Mouse (Mus musculus): ENCODE results near the gene Ipo11. TPM values are rescaled to one million over a fixed set of nuclear protein-coding genes. Genes with fewer than 3 reads are reported as not detected.

Gene Ipo11
- polyA plus RNA-seq, 1 experiment from 2014 or later = 12.0 TPM

- Histone ChIP-seq H3K27ac (ENCODE audit: low read depth, low read length) (no peak overlapping the region), H3K4me1 (replicated peaks; ENCODE audit: control insufficient read depth, insufficient read depth, low read length) (no peaks in the 10 kb centered on the region), H3K9ac (ENCODE audit: low read depth, low read length) (no peak overlapping the region), H3K4me3 (ENCODE audit: low read depth, low read length) (no peak overlapping the region), H3K9me3 (ENCODE audit: control insufficient read depth) (no peaks in the 10 kb centered on the region), H3K27me3 (replicated peaks; ENCODE audit: control insufficient read depth, insufficient read depth, low read length) (no peaks in the 10 kb centered on the region), H3K4me2 (replicated peaks; ENCODE audit: low read depth) (no peak overlapping the region), H3K36me3 (ENCODE audit: control insufficient read depth, insufficient read depth) (peaks cover 4% of the 10 kb centered on the region; the same call in 1 of the 2 replicates)
- TF ChIP-seq CTCF (IDR thresholded peaks at IDR 0.05; ENCODE audit: low read depth) = no peak
- ATAC-seq = no peak
- WGBS = 90% methylated on average over 5 of the region's 5 CpGs
Observed at GRCm38 (mm10) chr13:106817066-106817465, 119.7 kb downstream of the Ipo11 start.

GRCm38 (mm10) chr13:106813519-106813918 lies 123.2 kb downstream of the Ipo11 start:
- Histone ChIP-seq H3K27ac (ENCODE audit: low read depth, low read length) (no peak overlapping the region), H3K4me1 (replicated peaks; ENCODE audit: control insufficient read depth, insufficient read depth, low read length) (no peaks in the 10 kb centered on the region), H3K36me3 (ENCODE audit: control insufficient read depth, insufficient read depth) (peaks cover 8% of the 10 kb centered on the region), H3K9ac (ENCODE audit: low read depth, low read length) (no peak overlapping the region), H3K9me3 (ENCODE audit: control insufficient read depth) (no peaks in the 10 kb centered on the region), H3K4me3 (ENCODE audit: low read depth, low read length) (no peak overlapping the region), H3K4me2 (replicated peaks; ENCODE audit: low read depth) (no peak overlapping the region), H3K27me3 (replicated peaks; ENCODE audit: control insufficient read depth, insufficient read depth, low read length) (no peaks in the 10 kb centered on the region)
- no peak for TF ChIP-seq CTCF (IDR thresholded peaks at IDR 0.05; ENCODE audit: low read depth)
- ATAC-seq = no peak
- WGBS = 81% methylated on average over 4 of the region's 4 CpGs

- Histone ChIP-seq H3K36me3 (ENCODE audit: control insufficient read depth, insufficient read depth) (peaks cover 8% of the 10 kb centered on the region), H3K27ac (ENCODE audit: low read depth, low read length) (no peak overlapping the region), H3K9ac (ENCODE audit: low read depth, low read length) (no peak overlapping the region), H3K27me3 (replicated peaks; ENCODE audit: control insufficient read depth, insufficient read depth, low read length) (no peaks in the 10 kb centered on the region), H3K9me3 (ENCODE audit: control insufficient read depth) (no peaks in the 10 kb centered on the region), H3K4me2 (replicated peaks; ENCODE audit: low read depth) (no peak overlapping the region), H3K4me1 (replicated peaks; ENCODE audit: control insufficient read depth, insufficient read depth, low read length) (no peaks in the 10 kb centered on the region), H3K4me3 (ENCODE audit: low read depth, low read length) (no peak overlapping the region)
- no peak for ATAC-seq
- TF ChIP-seq CTCF (IDR thresholded peaks at IDR 0.05; ENCODE audit: low read depth) = no peak
- WGBS = 87% methylated on average over 9 of the region's 9 CpGs
Observed at GRCm38 (mm10) chr13:106813087-106813486, 123.7 kb downstream of the Ipo11 start.

- no peak for ATAC-seq
- 95% methylated on average over 7 of the region's 7 CpGs for WGBS
- no peaks in the 10 kb centered on the region for H3K27me3 ChIP-seq (replicated peaks; ENCODE audit: control insufficient read depth, insufficient read depth, low read length)
- H3K36me3 ChIP-seq (ENCODE audit: control insufficient read depth, insufficient read depth) = peaks cover 8% of the 10 kb centered on the region
- no peaks in the 10 kb centered on the region for H3K9me3 ChIP-seq (ENCODE audit: control insufficient read depth)
- H3K9ac ChIP-seq (ENCODE audit: low read depth, low read length) = no peak overlapping the region
- no peak overlapping the region for H3K4me2 ChIP-seq (replicated peaks; ENCODE audit: low read depth)
- H3K4me1 ChIP-seq (replicated peaks; ENCODE audit: control insufficient read depth, insufficient read depth, low read length) = no peaks in the 10 kb centered on the region
- H3K4me3 ChIP-seq (ENCODE audit: low read depth, low read length) = no peak overlapping the region
- H3K27ac ChIP-seq (ENCODE audit: low read depth, low read length) = no peak overlapping the region
- no peak for TF ChIP-seq CTCF (IDR thresholded peaks at IDR 0.05; ENCODE audit: low read depth)
Observed at GRCm38 (mm10) chr13:106810156-106810555, 126.6 kb downstream of the Ipo11 start.

- Histone ChIP-seq H3K27me3 (replicated peaks; ENCODE audit: control insufficient read depth, insufficient read depth, low read length) (no peaks in the 10 kb centered on the region), H3K4me3 (ENCODE audit: low read depth, low read length) (no peak overlapping the region), H3K4me2 (replicated peaks; ENCODE audit: low read depth) (no peak overlapping the region), H3K9me3 (ENCODE audit: control insufficient read depth) (no peaks in the 10 kb centered on the region), H3K4me1 (replicated peaks; ENCODE audit: control insufficient read depth, insufficient read depth, low read length) (no peaks in the 10 kb centered on the region), H3K36me3 (ENCODE audit: control insufficient read depth, insufficient read depth) (peaks cover 8% of the 10 kb centered on the region), H3K9ac (ENCODE audit: low read depth, low read length) (no peak overlapping the region), H3K27ac (ENCODE audit: low read depth, low read length) (no peak overlapping the region)
- no peak for ATAC-seq
- no peak for TF ChIP-seq CTCF (IDR thresholded peaks at IDR 0.05; ENCODE audit: low read depth)
- 86% methylated on average over 6 of the region's 6 CpGs for WGBS
Observed at GRCm38 (mm10) chr13:106808821-106809220, 127.9 kb downstream of the Ipo11 start.

GRCm38 (mm10) chr13:106808315-106808714 lies 128.4 kb downstream of the Ipo11 start:
- ATAC-seq = no peak
- Histone ChIP-seq H3K36me3 (ENCODE audit: control insufficient read depth, insufficient read depth) (peaks cover 10% of the 10 kb centered on the region), H3K4me1 (replicated peaks; ENCODE audit: control insufficient read depth, insufficient read depth, low read length) (no peaks in the 10 kb centered on the region), H3K4me3 (ENCODE audit: low read depth, low read length) (no peak overlapping the region), H3K27ac (ENCODE audit: low read depth, low read length) (no peak overlapping the region), H3K4me2 (replicated peaks; ENCODE audit: low read depth) (no peak overlapping the region), H3K9me3 (ENCODE audit: control insufficient read depth) (no peaks in the 10 kb centered on the region), H3K9ac (ENCODE audit: low read depth, low read length) (no peak overlapping the region), H3K27me3 (replicated peaks; ENCODE audit: control insufficient read depth, insufficient read depth, low read length) (no peaks in the 10 kb centered on the region)
- TF ChIP-seq CTCF (IDR thresholded peaks at IDR 0.05; ENCODE audit: low read depth) = no peak
- WGBS = 95% methylated on average over 2 of the region's 2 CpGs

- H3K36me3 ChIP-seq (ENCODE audit: control insufficient read depth, insufficient read depth) = peaks cover 15% of the 10 kb centered on the region
- H3K4me3 ChIP-seq (ENCODE audit: low read depth, low read length) = no peak overlapping the region
- no peak overlapping the region for H3K27ac ChIP-seq (ENCODE audit: low read depth, low read length)
- no peaks in the 10 kb centered on the region for H3K4me1 ChIP-seq (replicated peaks; ENCODE audit: control insufficient read depth, insufficient read depth, low read length)
- no peak for ATAC-seq
- no peaks in the 10 kb centered on the region for H3K27me3 ChIP-seq (replicated peaks; ENCODE audit: control insufficient read depth, insufficient read depth, low read length)
- no peak for TF ChIP-seq CTCF (IDR thresholded peaks at IDR 0.05; ENCODE audit: low read depth)
- H3K4me2 ChIP-seq (replicated peaks; ENCODE audit: low read depth) = no peak overlapping the region
- H3K9me3 ChIP-seq (ENCODE audit: control insufficient read depth) = no peaks in the 10 kb centered on the region
- no peak overlapping the region for H3K9ac ChIP-seq (ENCODE audit: low read depth, low read length)
- WGBS = 80% methylated on average over 5 of the region's 5 CpGs
Observed at GRCm38 (mm10) chr13:106807303-106807702, 129.5 kb downstream of the Ipo11 start.
